Mouse (Mus musculus): ENCODE measurements around the gene Olfr1423.
A peak's percentile ranks its signal among the peaks of the same experiment; 100 is the strongest.
"Not testable (repeated sequence)": the region's sequence is repeated elsewhere in the genome, so short reads cannot be mapped to it uniquely, and the experiment has no call there.

The Olfr1423 gene

GRCm38 (mm10) chr19:12041217-12041616 is at the start of gene Olfr1423:
Gene Olfr1423, minus strand, starts transcription at chr19:12041317.
- no peak for DNase-seq

GRCm38 (mm10) chr19:12077631-12078030 is 36.5 kb upstream of the Olfr1423 start, which contains the start of gene Olfr1425:
Gene Olfr1425, minus strand, starts transcription at chr19:12077731.
- not testable (repeated sequence) for DNase-seq

- DNase-seq = not testable (repeated sequence)
Observed at GRCm38 (mm10) chr19:12069546-12069945, 28.4 kb upstream of the Olfr1423 start.

GRCm38 (mm10) chr19:12067806-12068205 is 26.7 kb upstream of the Olfr1423 start:
- not testable (repeated sequence) for DNase-seq

GRCm38 (mm10) chr19:12062582-12062981 is 21.5 kb upstream of the Olfr1423 start, which contains the start of gene Olfr1424:
Gene Olfr1424, minus strand, starts transcription at chr19:12062682.
- not testable (repeated sequence) for DNase-seq

- DNase-seq = no peak
Observed at GRCm38 (mm10) chr19:12043163-12043562, 2.0 kb upstream of the Olfr1423 start.

GRCm38 (mm10) chr19:12037727-12038126 is 3.4 kb downstream of the Olfr1423 start:
- no peak for DNase-seq

- DNase-seq = no peak
Observed at GRCm38 (mm10) chr19:12026606-12027005, 14.5 kb downstream of the Olfr1423 start.

- DNase-seq = no peak
Observed at GRCm38 (mm10) chr19:12025333-12025732, 15.8 kb downstream of the Olfr1423 start.

- no peak for DNase-seq
Observed at GRCm38 (mm10) chr19:12024149-12024548, 17.0 kb downstream of the Olfr1423 start.

- DNase-seq = no peak
Observed at GRCm38 (mm10) chr19:12016192-12016591, 24.9 kb downstream of the Olfr1423 start.

- no peak for DNase-seq
Observed at GRCm38 (mm10) chr19:12015708-12016107, 25.4 kb downstream of the Olfr1423 start.

- DNase-seq = peak; percentile 55
Observed at GRCm38 (mm10) chr19:12013228-12013627, 27.9 kb downstream of the Olfr1423 start.

- DNase-seq = no peak
Observed at GRCm38 (mm10) chr19:12012615-12013014, 28.5 kb downstream of the Olfr1423 start.

GRCm38 (mm10) chr19:12011560-12012556 is 29.3 kb downstream of the Olfr1423 start:
- peak; percentile 90 for DNase-seq

GRCm38 (mm10) chr19:12010916-12011559 is 30.1 kb downstream of the Olfr1423 start:
- peak; percentile 84 for DNase-seq

- DNase-seq = peak; percentile 85
Observed at GRCm38 (mm10) chr19:12010281-12010771, 30.8 kb downstream of the Olfr1423 start.

GRCm38 (mm10) chr19:12009501-12010280 is 31.4 kb downstream of the Olfr1423 start:
- peak; percentile 79 for DNase-seq

GRCm38 (mm10) chr19:12008410-12009380 is 32.4 kb downstream of the Olfr1423 start:
- no peak for DNase-seq

GRCm38 (mm10) chr19:12007105-12007931 is 33.8 kb downstream of the Olfr1423 start:
- peak; percentile 59 for DNase-seq
